Mouse (Mus musculus) limb, embryonic 10.5 days (tissue): ENCODE measurements at regions not wholly inside any gene's neighbourhood (a gene's known extent, or its start where the extent isn't known, plus 50 kb on each side); places are given as distances from the start of the nearest gene placed in this dataset.

Experiments
- DNase-seq: peaks from one replicate; pipeline ENCODE4 v3.0.0-alpha.2; 2017; ENCODE audit warnings: low spot score
- H3K27ac ChIP-seq: fragments of 300-500 bp; sonication (generic); 2 replicates; pipeline ENCODE4 v1.5.1; 2016; ENCODE audit warnings: mild to moderate bottlenecking
- H3K27me3 ChIP-seq: fragments of 300-500 bp; sonication (generic); 2 replicates; pipeline ENCODE4 v1.6.1; 2016; ENCODE audit warnings: low read depth, mild to moderate bottlenecking; ENCODE audit not compliant: poor library complexity, severe bottlenecking
- H3K36me3 ChIP-seq: fragments of 300-500 bp; sonication (generic); 2 replicates; pipeline ENCODE4 v1.6.1; 2016; ENCODE audit warnings: mild to moderate bottlenecking, moderate library complexity
- H3K4me1 ChIP-seq: fragments of 300-500 bp; sonication (generic); 2 replicates; pipeline ENCODE4 v1.6.1; 2016
- H3K4me3 ChIP-seq: fragments of 300-500 bp; sonication (generic); 2 replicates; pipeline ENCODE4 v1.5.1; 2016; ENCODE audit warnings: mild to moderate bottlenecking, moderate library complexity
- H3K9me3 ChIP-seq: fragments of 300-500 bp; sonication (generic); replicated peaks from 2 replicates; pipeline ENCODE4 v1.6.1; 2016; ENCODE audit warnings: mild to moderate bottlenecking
- WGBS: fragments of 180-500 bp; shearing (Covaris S2); methylation state at CpG from one replicate; pipeline ENCODE4 v1.1.7; 2016; 5-methylcytosine and 5-hydroxymethylcytosine counted together

DNA sequence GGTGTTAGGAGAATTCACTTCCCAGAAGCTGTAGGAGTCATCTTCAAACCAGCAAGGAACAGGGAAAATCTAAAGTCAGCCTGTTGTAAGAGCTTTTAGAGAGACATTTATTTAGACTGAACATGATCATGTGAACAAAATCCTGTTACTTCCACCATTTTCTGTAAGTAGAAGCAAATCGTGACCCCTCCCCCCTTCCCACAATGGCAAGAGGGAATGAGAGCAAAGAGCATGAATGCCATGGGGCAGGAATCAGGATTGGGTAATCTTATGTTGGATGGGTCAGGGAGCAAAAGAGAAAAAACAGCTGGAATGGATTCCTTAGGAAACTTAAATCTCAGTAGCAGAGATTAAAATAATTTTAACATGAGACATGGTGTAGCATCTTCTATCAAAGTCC is 127.4 kb upstream of the Spaca1 start:
- 86% methylated on average over 1 of the region's 1 CpGs for WGBS

DNA sequence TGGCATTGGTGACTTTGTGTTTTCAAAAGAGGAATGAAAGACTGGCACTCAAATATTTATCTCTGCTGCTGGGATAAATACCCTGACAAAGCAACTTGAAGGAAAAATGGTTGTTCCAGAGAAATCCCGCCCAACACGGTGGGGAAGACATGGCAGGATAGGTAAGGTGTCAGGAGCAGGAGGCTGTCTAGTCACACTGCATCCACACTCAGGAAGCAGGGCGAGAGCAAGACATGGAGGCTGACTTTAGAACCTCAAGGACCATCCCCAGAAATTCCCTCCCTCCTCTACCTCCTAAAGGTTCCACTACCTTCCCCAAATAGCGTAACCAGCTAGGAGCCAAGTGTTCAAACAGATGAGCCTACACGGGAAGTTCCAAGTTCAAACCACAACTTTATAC is 136.5 kb upstream of the Spaca1 start:
- 90% methylated on average over 5 of the region's 5 CpGs for WGBS
- Histone ChIP-seq H3K27me3 (no peaks in the 10 kb centered on the region), H3K4me1 (no peaks in the 10 kb centered on the region), H3K27ac (no peak overlapping the region), H3K9me3 (no peaks in the 10 kb centered on the region), H3K36me3 (no peaks in the 10 kb centered on the region), H3K4me3 (no peak overlapping the region)
- DNase-seq = no peak

More for the DNA sequence above, 127.4 kb upstream of the Spaca1 start:
- H3K4me3 ChIP-seq = no peak overlapping the region
- H3K9me3 ChIP-seq = no peaks in the 10 kb centered on the region
- H3K36me3 ChIP-seq = no peaks in the 10 kb centered on the region
- no peaks in the 10 kb centered on the region for H3K27me3 ChIP-seq
- H3K4me1 ChIP-seq = peaks cover 6% of the 10 kb centered on the region
- H3K27ac ChIP-seq = no peak overlapping the region
- DNase-seq = no peak

DNA sequence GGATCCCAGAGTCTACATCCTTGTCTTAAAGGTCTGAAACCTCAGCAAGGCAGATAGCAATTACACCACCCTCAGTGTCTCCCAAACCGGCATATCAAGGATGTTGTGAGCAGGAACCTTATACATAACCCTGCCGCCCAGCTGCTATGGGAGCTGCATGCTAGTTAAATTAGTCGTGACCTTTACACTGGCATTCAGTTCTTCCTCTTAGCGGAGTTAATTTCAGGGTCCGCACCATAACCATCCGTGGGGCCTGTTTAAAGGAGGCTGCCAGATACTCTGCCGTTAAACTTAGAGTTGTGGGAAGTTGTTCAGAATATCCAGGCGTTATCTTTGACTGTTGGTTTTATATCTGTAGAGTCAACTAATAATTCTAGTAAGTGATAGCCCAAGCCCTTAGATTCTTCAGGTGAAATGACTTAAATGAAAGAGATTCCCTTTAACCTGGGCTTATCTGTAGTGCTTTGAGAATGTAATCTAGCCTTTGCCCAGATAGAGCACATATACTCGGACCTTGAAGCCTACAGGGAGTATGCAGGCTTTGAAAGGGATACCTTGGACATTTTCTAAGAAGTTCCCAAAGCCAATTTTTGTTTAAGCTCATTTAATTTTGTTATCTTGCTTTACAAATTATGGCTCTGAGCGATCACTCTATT is 153.3 kb upstream of the Spaca1 start:
- H3K27me3 ChIP-seq = no peaks in the 10 kb centered on the region
- H3K4me1 ChIP-seq = no peaks in the 10 kb centered on the region
- no peak for DNase-seq
- H3K9me3 ChIP-seq = no peaks in the 10 kb centered on the region
- H3K27ac ChIP-seq = no peak overlapping the region
- 85% methylated on average over 10 of the region's 10 CpGs for WGBS
- no peak overlapping the region for H3K4me3 ChIP-seq
- H3K36me3 ChIP-seq = no peaks in the 10 kb centered on the region

DNA sequence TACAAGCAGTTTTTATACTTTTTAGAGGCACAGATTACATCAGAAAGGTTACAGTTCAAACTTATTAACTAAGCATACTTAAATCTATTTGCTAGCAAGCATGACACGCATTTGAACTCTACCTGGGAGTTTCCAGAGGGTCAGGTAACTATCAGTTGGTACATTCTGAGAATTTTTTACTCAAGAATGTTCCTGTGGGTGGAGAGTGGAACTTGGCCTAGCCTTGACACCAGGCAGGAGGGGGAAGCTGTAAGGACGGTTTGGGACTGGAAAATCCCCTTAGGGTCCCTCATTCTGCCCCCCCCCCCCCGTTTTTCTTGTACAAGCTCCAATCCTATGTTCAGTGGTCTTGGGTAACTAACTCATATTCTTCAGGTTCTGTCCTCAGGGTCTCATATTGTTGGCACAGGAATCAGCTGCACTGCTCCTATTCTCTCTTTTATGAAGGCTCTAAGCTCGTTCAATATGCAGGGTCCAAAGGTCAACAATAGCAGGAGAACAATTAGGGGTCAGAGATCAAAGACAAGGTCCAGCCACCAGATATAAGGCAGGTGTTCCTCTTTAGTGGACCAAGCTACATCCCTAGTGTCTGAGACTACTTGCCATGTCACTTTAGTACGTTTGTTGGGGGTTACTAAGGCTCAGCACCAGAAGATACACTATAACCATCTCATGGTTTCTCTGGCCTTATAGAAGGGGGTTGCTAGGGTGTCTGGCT is 159.3 kb upstream of the Spaca1 start:
- H3K9me3 ChIP-seq = no peaks in the 10 kb centered on the region
- no peak for DNase-seq
- H3K4me1 ChIP-seq = no peaks in the 10 kb centered on the region
- WGBS = 67% methylated on average over 5 of the region's 5 CpGs
- no peaks in the 10 kb centered on the region for H3K27me3 ChIP-seq
- no peak overlapping the region for H3K27ac ChIP-seq
- no peaks in the 10 kb centered on the region for H3K36me3 ChIP-seq
- no peak overlapping the region for H3K4me3 ChIP-seq

DNA sequence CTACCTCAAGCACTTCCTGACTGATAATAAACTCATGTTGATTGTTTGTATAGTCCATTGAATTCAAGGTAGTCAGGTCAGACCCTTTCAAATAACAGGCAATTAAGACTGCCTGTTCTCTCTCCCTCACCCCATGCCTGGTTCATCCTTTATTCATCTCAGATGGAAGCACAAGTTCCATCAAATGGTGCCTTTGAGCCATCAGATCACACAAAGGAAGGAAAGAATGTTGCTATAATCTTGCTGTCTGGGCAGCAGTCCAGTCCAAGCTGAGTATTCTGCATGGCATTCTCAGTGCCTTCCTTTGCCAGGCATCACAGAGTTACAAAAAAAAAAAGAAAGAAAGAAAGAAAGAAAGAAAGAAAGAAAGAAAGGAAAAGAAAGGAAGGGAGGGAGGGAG is 163.7 kb upstream of the Spaca1 start:
- Histone ChIP-seq H3K4me1 (no peaks in the 10 kb centered on the region), H3K9me3 (no peaks in the 10 kb centered on the region), H3K36me3 (no peaks in the 10 kb centered on the region), H3K27me3 (no peaks in the 10 kb centered on the region), H3K4me3 (no peak overlapping the region), H3K27ac (no peak overlapping the region)
- no peak for DNase-seq

DNA sequence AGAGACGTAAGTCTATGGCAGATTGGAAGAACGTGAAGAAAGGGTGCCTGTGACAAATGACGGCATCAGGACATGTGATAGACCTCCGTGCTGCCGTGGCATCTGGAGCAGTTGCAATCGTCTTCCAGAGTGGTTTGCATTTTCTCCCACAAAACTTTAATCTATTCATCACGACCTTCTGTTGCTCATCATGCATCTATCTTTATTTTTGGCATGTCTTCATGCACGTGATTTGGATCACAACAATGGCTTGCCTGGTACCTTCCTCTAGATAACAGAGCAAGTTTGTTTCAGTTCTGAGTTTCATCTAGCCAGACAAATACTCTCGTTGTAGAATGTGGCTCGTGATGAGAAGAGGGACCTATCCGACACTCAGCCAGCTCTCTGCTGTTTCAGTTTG is 164.4 kb upstream of the Spaca1 start:
- no peaks in the 10 kb centered on the region for H3K9me3 ChIP-seq

DNA sequence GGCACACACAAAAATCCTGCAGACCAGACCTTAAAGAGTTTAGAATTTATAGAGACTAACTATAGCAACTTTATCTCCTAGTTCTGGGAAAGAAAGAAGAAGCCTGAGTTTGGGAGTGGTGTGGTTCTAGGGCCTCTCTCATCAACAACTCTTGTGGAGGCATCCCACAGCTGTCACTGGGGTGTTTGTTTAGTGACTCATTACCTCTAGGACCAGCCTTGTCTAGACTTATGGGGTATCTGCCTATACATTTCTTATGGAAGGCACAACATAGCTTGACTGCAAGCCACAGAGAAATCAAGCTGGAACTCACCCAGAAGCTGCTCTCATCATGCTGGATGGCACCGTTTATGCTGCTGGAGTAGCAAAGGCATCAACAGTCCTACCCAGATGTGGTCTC is 171.9 kb upstream of the Spaca1 start:
- Histone ChIP-seq H3K27me3 (no peaks in the 10 kb centered on the region), H3K27ac (no peak overlapping the region), H3K4me1 (no peaks in the 10 kb centered on the region), H3K4me3 (no peak overlapping the region), H3K36me3 (no peaks in the 10 kb centered on the region), H3K9me3 (no peaks in the 10 kb centered on the region)
- DNase-seq = no peak
- WGBS = 97% methylated on average over 1 of the region's 1 CpGs

More for the DNA sequence above, 164.4 kb upstream of the Spaca1 start:
- no peak overlapping the region for H3K4me3 ChIP-seq
- 81% methylated on average over 11 of the region's 11 CpGs for WGBS
- no peak overlapping the region for H3K27ac ChIP-seq
- DNase-seq = no peak
- no peaks in the 10 kb centered on the region for H3K27me3 ChIP-seq
- no peaks in the 10 kb centered on the region for H3K4me1 ChIP-seq
- no peaks in the 10 kb centered on the region for H3K36me3 ChIP-seq

DNA sequence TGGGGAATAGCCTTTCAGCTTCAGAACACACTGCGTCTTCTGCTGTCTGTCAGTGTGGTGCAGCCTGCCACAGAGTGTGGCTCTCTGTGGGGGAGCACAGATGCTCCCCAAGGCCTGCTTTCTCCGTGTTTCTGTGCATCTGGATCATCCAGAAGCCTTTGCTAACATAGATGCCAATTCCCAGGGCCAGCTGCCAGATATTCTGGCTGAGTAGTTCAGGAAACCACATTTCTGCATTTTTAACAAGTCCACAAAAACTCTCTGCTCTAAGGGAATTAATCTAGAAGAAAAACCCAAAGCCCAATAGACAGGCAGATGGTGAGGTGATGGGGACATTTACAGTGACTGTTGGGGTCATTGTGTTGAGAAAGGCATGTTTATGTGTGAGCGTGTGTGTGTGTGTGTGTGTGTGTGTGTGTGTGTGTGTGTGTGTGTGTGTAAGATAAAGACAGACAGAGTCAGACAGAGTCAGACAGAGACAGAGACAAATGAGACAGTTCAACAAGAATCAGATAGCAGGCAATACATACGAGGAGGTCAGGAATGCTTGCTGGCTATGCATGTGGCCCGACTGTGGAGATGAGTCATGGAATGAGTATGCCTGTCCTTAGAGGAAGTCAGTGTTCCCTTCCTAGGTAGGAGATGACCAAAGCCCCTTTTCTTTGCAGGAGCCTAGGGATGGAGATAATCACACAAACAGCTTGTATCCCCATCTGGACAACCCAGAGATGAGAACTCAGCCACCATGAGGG is 176.3 kb upstream of the Spaca1 start:
- 62% methylated on average over 5 of the region's 5 CpGs for WGBS

DNA sequence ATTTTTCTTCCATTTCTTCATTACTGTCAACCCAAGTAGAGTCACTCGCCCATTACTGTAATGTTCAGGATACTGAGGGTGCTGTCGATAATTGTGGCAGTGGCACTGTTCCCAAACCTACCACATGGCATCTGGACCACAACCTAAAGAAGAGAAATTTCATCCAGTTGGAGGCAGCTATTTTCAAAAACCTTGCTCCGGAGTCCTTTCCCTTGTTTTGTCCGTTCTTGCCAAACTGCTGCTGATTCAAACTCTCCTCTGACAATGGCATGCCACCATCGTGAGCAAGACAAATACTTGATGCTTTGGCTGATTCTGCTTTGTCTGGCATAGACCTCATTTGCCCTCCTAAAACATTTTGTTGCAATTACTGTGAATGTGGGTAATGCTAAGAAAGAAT is 176.9 kb upstream of the Spaca1 start:
- 93% methylated on average over 5 of the region's 5 CpGs for WGBS
- Histone ChIP-seq H3K4me3 (no peak overlapping the region), H3K36me3 (no peaks in the 10 kb centered on the region), H3K9me3 (no peaks in the 10 kb centered on the region), H3K27ac (no peak overlapping the region), H3K4me1 (no peaks in the 10 kb centered on the region), H3K27me3 (no peaks in the 10 kb centered on the region)
- no peak for DNase-seq

More for the DNA sequence above, 176.3 kb upstream of the Spaca1 start:
- no peaks in the 10 kb centered on the region for H3K36me3 ChIP-seq
- no peak overlapping the region for H3K27ac ChIP-seq
- no peaks in the 10 kb centered on the region for H3K4me1 ChIP-seq
- H3K27me3 ChIP-seq = no peaks in the 10 kb centered on the region
- H3K4me3 ChIP-seq = no peak overlapping the region
- no peak for DNase-seq
- H3K9me3 ChIP-seq = no peaks in the 10 kb centered on the region

DNA sequence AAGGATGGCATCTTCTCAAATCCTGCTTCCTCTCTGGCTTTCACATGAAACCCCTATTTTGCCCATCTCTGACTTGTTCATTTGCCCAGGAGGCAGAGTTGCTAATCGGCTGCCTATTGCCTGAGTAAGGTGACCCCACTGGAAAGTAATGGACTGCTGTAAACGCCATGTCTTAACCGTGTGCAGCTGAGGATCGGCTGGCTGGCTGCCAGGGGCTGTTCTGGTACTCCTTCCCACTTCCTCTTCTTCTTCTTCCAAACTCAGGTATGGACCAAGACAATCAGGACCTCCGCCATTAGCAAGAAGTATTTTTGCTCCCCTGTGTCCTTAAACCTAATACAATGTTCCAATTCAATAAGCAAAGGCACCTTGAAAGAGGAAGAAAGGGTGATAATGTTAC is 177.6 kb upstream of the Spaca1 start:
- no peaks in the 10 kb centered on the region for H3K9me3 ChIP-seq
- H3K4me1 ChIP-seq = no peaks in the 10 kb centered on the region
- no peak for DNase-seq
- H3K27me3 ChIP-seq = no peaks in the 10 kb centered on the region
- H3K4me3 ChIP-seq = no peak overlapping the region
- no peaks in the 10 kb centered on the region for H3K36me3 ChIP-seq
- no peak overlapping the region for H3K27ac ChIP-seq
- WGBS = 82% methylated on average over 5 of the region's 5 CpGs

DNA sequence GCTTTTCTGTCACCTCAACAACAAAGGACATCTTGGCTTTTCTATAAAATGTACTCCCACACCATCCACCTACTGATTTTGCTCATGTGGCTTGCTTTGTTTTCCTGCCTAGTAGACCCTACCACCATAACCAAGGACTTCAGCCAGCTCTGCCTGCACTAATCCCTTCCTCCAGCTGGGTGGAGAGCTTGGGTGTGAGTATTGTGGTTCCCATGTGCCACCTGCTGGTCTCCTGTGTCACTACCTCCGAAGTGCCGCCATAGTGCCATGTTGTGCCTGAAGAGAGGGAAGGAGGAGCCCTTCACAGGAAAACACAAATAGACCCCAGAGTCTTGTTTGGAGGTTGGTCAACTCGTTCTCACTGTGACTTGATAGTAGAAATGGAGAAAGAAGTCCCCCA is 181.3 kb upstream of the Spaca1 start:
- Histone ChIP-seq H3K27ac (no peak overlapping the region), H3K4me1 (peaks cover 15% of the 10 kb centered on the region), H3K27me3 (no peaks in the 10 kb centered on the region), H3K4me3 (no peak overlapping the region), H3K9me3 (no peaks in the 10 kb centered on the region), H3K36me3 (no peaks in the 10 kb centered on the region)
- DNase-seq = peak; percentile 73
- WGBS = 11% methylated on average over 3 of the region's 3 CpGs

DNA sequence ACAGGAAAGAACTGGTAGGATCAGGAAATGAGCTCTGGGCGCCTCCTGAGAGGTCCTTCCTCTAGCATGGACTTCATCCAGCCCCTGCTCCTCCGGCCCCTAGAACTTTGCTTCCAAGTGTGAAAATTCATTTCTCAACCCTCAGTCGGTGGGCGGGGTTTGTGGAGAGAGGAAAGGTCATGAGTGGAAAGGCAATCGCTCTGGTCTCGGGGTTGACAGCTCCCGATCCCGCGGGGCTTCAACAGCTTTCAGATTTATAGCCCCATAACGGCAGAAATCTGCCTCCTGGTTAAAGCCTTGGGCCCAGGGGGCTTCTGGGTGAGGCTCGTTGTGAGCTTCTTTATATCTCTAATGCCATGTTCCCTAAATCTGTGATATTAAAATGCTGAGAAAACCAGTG is 184.2 kb upstream of the Spaca1 start:
- no peaks in the 10 kb centered on the region for H3K36me3 ChIP-seq
- WGBS = 46% methylated on average over 11 of the region's 11 CpGs
- no peak overlapping the region for H3K27ac ChIP-seq
- no peaks in the 10 kb centered on the region for H3K27me3 ChIP-seq
- H3K9me3 ChIP-seq = no peaks in the 10 kb centered on the region
- no peak overlapping the region for H3K4me3 ChIP-seq
- H3K4me1 ChIP-seq = peaks cover 18% of the 10 kb centered on the region
- DNase-seq = no peak

DNA sequence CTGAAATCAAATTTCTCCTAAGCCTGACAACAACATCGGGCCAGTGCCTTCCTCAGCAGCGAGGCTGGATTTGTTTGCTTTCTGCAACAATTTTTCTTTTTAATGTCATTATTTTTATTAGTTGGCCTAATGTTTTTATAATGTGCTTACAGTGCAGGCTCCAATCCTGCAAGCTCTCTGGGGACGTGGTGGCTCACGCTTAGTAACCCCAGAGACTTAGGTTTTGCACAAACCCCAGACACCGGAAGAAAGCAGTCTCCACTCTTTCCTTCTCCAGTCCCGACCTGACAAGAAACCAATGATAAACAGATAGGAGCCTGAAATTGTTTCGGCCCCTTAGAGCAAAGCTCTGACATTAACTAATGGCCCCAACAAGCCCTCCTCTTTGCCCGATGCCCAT is 184.7 kb upstream of the Spaca1 start:
- DNase-seq = no peak
- 82% methylated on average over 8 of the region's 8 CpGs for WGBS
- H3K4me1 ChIP-seq = peaks cover 18% of the 10 kb centered on the region
- no peak overlapping the region for H3K4me3 ChIP-seq
- H3K27ac ChIP-seq = no peak overlapping the region
- H3K9me3 ChIP-seq = no peaks in the 10 kb centered on the region
- H3K36me3 ChIP-seq = no peaks in the 10 kb centered on the region
- no peaks in the 10 kb centered on the region for H3K27me3 ChIP-seq
